Mouse (Mus musculus): ENCODE data around the gene Sgf29.

The Sgf29 gene

DNA sequence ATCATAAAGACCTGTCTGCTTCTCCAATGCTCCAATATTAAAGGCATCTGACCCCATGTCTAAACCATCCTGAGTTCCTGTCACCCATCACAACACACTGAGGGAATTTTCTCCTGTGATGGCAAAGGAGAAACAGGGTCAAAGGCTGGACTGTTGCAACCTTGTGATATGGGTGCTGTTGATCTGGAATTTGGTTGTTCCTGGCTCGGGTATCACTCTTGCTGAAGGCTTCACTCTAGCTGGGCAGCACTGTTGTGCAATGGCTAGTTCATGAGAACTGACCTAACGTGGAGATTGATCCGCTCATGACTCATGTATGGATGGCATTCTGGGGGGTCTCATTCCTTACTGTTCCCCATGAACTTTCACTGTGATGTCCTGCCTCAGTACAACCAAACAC, 39.9 kb downstream of the Sgf29 start:
- no peak for DNase-seq

- DNase-seq, result no peak
Observed at GRCm38 (mm10) chr7:126690737-126691136, 41.6 kb downstream of the Sgf29 start.

DNA sequence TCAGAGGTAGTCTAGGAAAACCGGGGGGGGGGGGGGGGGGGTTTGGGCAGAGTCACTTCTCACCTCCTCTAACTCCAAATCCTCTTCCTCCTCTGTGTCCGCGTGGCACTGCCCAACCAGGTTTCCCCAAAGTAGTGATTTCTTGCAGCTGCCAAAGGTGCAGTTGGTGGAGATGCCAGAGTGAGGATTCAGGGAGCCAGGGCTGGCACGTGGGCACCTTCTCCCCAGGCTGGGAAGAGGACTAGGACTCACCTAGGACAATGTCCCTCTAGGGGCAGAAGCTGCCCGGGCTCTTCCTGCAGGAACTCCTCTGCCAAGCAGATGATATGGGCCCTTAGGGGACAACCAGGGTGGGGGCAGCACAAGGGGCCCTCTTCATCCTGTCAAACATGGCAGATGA, 42.6 kb downstream of the Sgf29 start:
- DNase-seq, result no peak

GRCm38 (mm10) chr7:126692426-126692825, 43.3 kb downstream of the Sgf29 start:
- DNase-seq, result no peak

- peak; percentile 94 for DNase-seq
Observed at GRCm38 (mm10) chr7:126693256-126693655, 44.1 kb downstream of the Sgf29 start.

DNA sequence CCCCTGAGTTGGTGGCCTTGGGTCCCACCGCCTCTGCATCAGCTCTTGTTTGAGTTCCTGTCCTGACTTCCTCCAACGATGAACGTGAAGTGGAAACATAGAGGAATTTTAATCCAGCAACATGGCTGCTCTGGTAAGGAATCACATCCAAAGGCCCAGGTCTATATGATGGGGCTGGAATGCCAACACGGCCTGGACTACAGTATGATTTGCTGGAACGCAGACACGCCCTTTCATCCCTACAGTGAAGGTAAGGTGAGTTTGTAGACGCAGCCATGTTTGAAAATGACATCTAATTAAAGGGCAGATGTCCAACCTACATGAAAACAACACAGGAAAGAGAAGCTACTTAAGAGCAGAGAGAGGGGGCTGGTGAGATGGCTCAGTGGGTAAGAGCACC, 44.7 kb downstream of the Sgf29 start:
- no peak for DNase-seq

DNA sequence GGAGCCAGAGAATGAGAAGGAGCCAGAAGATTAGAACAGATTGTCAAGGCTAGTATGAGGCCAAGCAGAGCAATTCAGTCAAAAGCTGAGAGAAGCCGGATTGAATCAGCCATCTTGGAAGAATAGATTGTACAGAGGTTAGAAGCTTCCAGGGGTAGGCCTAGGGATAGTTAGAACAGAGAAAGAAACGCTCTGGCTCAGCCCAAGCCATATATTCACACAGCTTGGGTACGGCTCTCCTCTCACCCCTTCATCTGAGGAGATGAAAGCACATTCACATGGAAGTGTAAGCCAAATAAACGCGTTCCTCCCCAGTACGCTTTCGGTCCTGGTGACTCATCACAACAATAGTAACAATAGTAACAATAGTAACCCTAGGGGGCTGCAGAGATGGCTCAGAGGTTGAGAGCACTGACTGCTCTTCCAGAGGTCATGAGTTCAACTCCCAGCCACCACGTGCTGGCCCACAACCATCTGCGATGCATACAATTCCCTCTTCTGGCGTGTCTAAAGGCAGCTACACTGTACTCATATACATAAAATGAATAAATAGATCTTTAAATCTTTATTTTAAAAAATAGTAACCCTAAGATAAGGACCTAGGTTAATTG, 45.4 kb downstream of the Sgf29 start:
- DNase-seq, result peak; percentile 1

DNA sequence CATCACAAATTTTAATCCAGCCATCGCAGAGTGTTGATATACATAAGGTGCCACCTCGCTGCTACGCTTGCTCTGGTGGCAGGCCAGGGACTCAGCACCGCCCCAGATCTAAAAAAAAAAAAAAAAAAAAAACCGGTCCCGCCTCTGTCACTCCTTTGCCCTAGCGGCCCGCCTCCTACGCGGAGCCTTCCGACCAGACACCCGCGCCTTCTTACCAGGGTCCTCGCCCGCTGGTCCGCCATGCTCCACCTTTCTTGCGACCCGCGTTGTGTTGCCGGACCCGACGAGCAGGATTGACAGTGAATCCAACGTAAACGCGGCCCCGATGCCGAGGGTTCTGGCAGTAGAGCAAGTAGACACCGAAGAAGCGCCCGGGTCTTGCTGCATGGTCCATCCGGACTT, 46.1 kb downstream of the Sgf29 start, which contains the start of gene Bola2:
TSS of gene Bola2 (plus strand) at position 192 of the 402 bp plus-strand sequence.
- peak; percentile 76 for DNase-seq

DNA sequence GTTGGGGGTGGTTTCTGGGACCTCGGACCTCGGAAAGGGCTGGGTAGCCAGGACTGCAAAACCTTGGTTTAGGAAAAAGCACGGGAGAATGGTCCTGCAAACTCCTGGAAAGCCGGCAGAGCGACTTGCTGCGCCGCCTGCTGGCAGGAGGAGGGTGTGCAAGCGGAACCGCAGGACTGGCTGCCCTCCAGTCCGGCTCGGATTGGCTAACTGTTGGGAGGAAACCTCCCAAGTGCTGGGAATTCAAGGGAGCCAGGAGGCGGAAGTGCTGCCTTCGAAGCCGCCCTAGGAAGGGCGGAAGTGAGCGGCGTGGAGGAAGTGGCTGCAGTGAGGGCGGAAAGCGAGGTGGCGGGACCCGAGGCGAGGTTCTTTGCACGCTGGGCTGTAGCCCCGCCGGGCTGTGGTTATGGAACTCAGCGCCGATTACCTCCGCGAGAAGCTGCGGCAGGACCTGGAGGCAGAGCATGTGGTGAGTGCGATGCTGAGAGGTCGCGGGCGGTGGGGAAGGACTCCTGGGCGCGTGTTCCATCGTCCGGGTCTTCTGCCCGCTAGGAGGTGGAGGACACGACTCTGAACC, 46.6 kb downstream of the Sgf29 start, which contains the start of gene Slx1b:
TSS of gene Slx1b (minus strand) at position 154 of the 577 bp plus-strand sequence.
- DNase-seq, result peak; percentile 97

DNA sequence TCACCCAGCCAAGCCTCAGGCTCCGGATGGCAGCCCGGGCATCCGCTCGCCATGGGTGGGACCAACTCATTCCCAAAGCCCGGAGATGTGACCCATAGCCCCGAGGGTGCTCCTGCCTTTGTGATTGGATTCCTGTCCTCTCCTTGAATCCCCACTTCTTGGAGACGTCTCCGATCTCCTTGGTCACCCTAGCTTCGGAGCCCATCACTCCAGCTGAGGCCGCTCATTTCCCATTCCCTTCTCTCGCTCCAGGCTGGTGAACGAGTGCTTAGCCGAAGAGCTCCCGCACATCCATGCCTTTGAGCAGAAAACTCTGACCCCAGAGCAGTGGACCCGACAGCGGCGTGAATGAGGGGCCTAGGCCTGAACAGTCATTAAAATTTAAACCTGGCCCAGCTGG, 47.2 kb downstream of the Sgf29 start:
- DNase-seq, result no peak

DNA sequence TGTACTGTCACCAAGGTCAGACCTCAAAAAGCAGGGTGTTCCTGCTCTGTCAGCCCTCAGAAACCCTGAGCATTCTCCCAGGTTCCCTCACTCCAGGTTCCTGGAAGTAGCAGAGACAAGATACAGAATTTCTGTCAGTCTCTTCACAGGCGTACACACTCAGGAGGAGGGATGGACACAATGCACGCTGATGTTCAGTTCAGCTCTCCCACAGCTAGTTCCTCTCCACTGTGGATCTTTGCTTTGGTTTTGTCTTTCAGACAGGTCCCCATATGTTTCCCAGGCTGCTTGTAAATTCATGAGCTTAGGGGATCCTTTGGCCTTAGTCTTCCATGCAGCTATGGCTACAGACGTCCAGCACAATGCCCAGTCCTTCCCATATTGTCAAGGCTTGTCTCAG, 47.8 kb downstream of the Sgf29 start:
- DNase-seq, result no peak

- no peak for DNase-seq
Observed at GRCm38 (mm10) chr7:126697838-126698237, 48.7 kb downstream of the Sgf29 start.

- DNase-seq, result no peak
Observed at GRCm38 (mm10) chr7:126700063-126701015, 51.2 kb downstream of the Sgf29 start.

- peak; percentile 93 for DNase-seq
Observed at GRCm38 (mm10) chr7:126701070-126701469, 52.0 kb downstream of the Sgf29 start.

- DNase-seq, result no peak
Observed at GRCm38 (mm10) chr7:126701559-126702357, 52.6 kb downstream of the Sgf29 start.

DNA sequence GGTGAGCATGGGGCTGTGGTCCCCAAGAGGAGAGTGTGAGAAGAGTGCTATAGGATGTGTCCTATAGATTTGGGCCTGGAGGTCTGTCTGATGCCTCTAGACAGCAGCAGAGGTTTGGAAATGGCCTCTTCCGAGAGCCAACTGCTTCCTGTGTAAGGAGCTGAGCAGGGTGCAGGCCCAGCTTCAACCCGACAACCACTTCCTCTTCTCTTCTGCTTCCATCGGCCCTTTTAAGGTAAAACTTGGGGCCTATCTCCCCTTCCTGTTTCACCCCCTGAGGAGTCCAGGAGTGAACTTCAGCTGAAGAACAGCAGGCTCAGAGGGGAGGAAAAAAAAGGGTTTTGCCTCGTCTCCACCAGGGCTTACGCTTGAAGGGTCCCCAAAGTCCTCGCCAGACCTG, 53.2 kb downstream of the Sgf29 start:
- DNase-seq, result no peak

DNA sequence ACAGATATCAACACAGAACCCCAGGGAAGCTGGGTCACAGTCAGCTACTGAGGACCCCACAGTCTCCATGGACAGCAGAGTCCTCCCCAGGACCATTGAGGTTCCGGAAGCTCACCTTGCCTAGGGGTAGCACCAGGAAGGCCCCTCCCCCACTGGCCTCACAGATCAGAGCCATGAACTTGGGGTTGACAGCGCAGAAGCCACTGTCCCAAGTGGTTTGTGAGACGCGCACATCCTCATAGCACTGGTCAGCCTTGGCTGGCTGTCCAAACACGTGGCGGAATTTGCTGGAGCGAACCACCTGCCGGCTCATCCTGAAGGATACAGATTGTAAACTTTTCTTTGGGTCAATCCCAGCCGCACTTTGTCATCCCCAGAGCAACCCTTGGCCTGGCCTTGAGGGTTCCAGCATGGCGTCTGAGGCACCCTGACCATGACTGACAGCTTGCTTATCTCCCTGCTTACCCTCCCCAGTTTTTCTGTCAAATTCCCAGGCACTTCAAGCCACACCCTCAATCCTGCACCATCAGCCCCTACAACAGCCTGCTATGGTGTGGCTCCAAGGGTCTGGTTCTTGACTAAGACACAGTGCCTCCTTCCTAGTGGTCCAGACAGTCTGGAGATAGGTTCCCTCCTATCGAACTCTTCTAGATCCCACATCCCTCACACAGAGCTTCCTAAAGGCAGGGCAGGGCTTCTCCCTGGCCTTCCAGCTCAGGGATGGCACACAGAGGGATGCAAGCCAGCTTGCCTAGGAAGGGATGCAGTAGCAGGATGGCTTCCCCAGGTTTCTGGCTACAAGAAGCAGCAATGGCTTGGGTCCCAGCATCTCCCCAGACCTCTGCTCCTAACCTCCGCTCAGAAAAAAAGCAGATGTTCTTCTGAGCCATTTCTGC, 54.0 kb downstream of the Sgf29 start:
- DNase-seq, result no peak

GRCm38 (mm10) chr7:126703757-126704077, 54.6 kb downstream of the Sgf29 start:
- no peak for DNase-seq

DNA sequence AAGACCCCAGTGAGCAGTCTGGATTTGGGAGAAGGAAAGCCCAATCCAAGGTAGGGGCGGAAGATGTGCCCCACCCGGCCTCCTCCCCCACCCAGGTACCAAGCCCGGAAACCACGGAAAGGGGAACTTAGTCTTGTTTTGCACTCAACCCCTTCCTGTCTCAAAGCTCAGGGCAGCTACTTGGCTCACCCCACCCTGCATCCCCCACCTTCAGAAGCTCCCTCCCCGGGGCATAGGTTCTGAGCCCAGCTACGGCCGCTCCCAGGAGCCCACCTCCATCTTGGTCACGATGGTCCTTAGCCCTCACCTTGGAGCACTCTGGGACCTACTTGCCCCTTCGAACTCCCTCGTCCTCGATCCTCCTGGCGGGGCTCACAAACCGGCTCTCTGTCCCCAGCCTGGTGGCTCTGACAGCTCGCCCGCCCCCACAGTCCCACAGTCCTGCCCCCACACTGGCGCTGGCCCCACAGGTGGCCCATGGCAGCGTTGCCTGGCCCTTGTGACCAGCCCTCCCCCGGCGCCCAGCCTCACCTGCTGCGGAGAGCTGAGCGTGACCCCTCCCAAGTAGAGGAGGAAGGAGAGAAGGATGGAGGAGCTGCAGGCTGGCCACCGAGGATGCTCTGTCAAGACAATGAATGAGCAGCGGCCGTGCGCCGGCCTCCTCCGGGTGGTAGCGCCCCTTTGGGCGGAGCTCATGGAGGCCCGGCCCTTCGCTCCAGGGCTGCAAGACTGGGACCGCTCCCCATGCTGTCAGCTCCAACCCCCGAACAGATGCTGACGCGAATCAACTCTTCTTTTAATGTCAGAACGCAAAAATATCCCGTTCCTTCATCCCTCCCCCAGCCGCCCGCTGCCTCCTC, 55.2 kb downstream of the Sgf29 start:
- peak; percentile 85 for DNase-seq

- no peak for DNase-seq
Observed at GRCm38 (mm10) chr7:126707442-126708174, 58.5 kb downstream of the Sgf29 start, which contains the start of gene Coro1a. TSS of gene Coro1a (minus strand) at chr7:126707787.

All from lung, postnatal 10 days (tissue).